Mouse (Mus musculus): ENCODE measurements around the gene Zfp511.
A peak's percentile ranks its signal among the peaks of the same experiment; 100 is the strongest.

Gene Zfp511

GRCm38 (mm10) chr7:140048361-140049114, 12.3 kb downstream of the Zfp511 start, which contains the start of gene Msx3:
Gene Msx3 (minus strand): TSS chr7:140049089.
- DNase-seq (ENCODE audit: low spot score), result no peak

- no peak for DNase-seq (ENCODE audit: low spot score)
Observed at GRCm38 (mm10) chr7:140049115-140049689, 13.0 kb downstream of the Zfp511 start.

GRCm38 (mm10) chr7:140054124-140054523, 17.9 kb downstream of the Zfp511 start:
- no peak for DNase-seq (ENCODE audit: low spot score)

- no peak for DNase-seq (ENCODE audit: low spot score)
Observed at GRCm38 (mm10) chr7:140057413-140058407, 21.5 kb downstream of the Zfp511 start.

- no peak for DNase-seq (ENCODE audit: low spot score)
Observed at GRCm38 (mm10) chr7:140058528-140058927, 22.3 kb downstream of the Zfp511 start.

GRCm38 (mm10) chr7:140059601-140060000, 23.4 kb downstream of the Zfp511 start:
- DNase-seq (ENCODE audit: low spot score), result no peak

GRCm38 (mm10) chr7:140060936-140061831, 25.0 kb downstream of the Zfp511 start:
- DNase-seq (ENCODE audit: low spot score), result no peak

GRCm38 (mm10) chr7:140061832-140062130, 25.6 kb downstream of the Zfp511 start:
- DNase-seq (ENCODE audit: low spot score), result no peak

- DNase-seq (ENCODE audit: low spot score), result no peak
Observed at GRCm38 (mm10) chr7:140062307-140062706, 26.1 kb downstream of the Zfp511 start.

GRCm38 (mm10) chr7:140063092-140063491, 26.9 kb downstream of the Zfp511 start:
- DNase-seq (ENCODE audit: low spot score), result peak; percentile 61

GRCm38 (mm10) chr7:140067397-140067796, 31.2 kb downstream of the Zfp511 start:
- DNase-seq (ENCODE audit: low spot score), result no peak

- no peak for DNase-seq (ENCODE audit: low spot score)
Observed at GRCm38 (mm10) chr7:140070042-140070711, 34.0 kb downstream of the Zfp511 start.

GRCm38 (mm10) chr7:140077698-140078097, 41.5 kb downstream of the Zfp511 start:
- DNase-seq (ENCODE audit: low spot score), result no peak

- no peak for DNase-seq (ENCODE audit: low spot score)
Observed at GRCm38 (mm10) chr7:140078711-140079110, 42.5 kb downstream of the Zfp511 start.

- DNase-seq (ENCODE audit: low spot score), result peak; percentile 72
Observed at GRCm38 (mm10) chr7:140080503-140081156, 44.4 kb downstream of the Zfp511 start.

GRCm38 (mm10) chr7:140081408-140082241, 45.4 kb downstream of the Zfp511 start:
- no peak for DNase-seq (ENCODE audit: low spot score)

GRCm38 (mm10) chr7:140082242-140082678, 46.1 kb downstream of the Zfp511 start, which contains the start of gene Caly:
Gene Caly (minus strand): TSS chr7:140082548.
- no peak for DNase-seq (ENCODE audit: low spot score)
